Mouse (Mus musculus): ENCODE results near the gene St3gal4. TPM values are rescaled to one million over a fixed set of nuclear protein-coding genes. Genes with fewer than 3 reads are reported as not detected.
"Not testable (repeated sequence)": the region's sequence is repeated elsewhere in the genome, so short reads cannot be mapped to it uniquely, and the experiment has no call there.

Gene St3gal4
- total and polyA plus RNA-seq, 3 experiments: 11.9 to 29.5 (median 26.1) TPM

GRCm38 (mm10) chr9:35161721-35162120, 42.7 kb upstream of the St3gal4 start:
- WGBS: 76% methylated on average over 7 of the region's 7 CpGs
- Histone ChIP-seq H3K9ac (ENCODE audit: low read depth, low read length) (no peak overlapping the region), H3K79me2 (replicated peaks; ENCODE audit: control insufficient read depth, insufficient read depth, low read length) (no peaks in the 10 kb centered on the region; the same call in 1 of the 2 replicates), H3K4me1 (ENCODE audit: control insufficient read depth, insufficient read depth, low read length) (peaks cover 18% of the 10 kb centered on the region), H3K4me3 (no peak overlapping the region), H3K27me3 (ENCODE audit: control insufficient read depth, insufficient read depth, low read length) (no peaks in the 10 kb centered on the region), H3K36me3 (ENCODE audit: control insufficient read depth, insufficient read depth, low read length) (no peaks in the 10 kb centered on the region; the same call in 1 of the 2 replicates), H3K27ac (no peak overlapping the region; the same call in 1 of the 2 replicates)
- intact Hi-C loops (cut with DNase I): loop anchor here (1.0 to 10.0 kb wide), 3 partner anchors 29 to 297 kb away; no protein-coding TSS in a partner anchor
- no peak for DNase-seq
- TF ChIP-seq POLR2A (IDR thresholded peaks at IDR 0.05; ENCODE audit: insufficient read depth, low read depth, low read length) (no peak), CTCF (IDR thresholded peaks at IDR 0.05) (no peak), EP300 (IDR thresholded peaks at IDR 0.05; ENCODE audit: insufficient read depth, low read depth, low read length) (no peak)

- intact Hi-C loops (cut with DNase I): loop anchor here (2.0 to 10.0 kb wide), 2 partner anchors 28 to 296 kb away; no protein-coding TSS in a partner anchor
- no peaks in the 10 kb centered on the region; the same call in 1 of the 2 replicates for H3K79me2 ChIP-seq (replicated peaks; ENCODE audit: control insufficient read depth, insufficient read depth, low read length)
These were observed 41.6 kb upstream of the St3gal4 start for GRCm38 (mm10) chr9:35160662-35161061.

GRCm38 (mm10) chr9:35158477-35158876, 39.4 kb upstream of the St3gal4 start:
- Histone ChIP-seq H3K4me3 (no peak overlapping the region), H3K27ac (no peak overlapping the region), H3K9ac (ENCODE audit: low read depth, low read length) (no peak overlapping the region), H3K27me3 (ENCODE audit: control insufficient read depth, insufficient read depth, low read length) (no peaks in the 10 kb centered on the region), H3K79me2 (replicated peaks; ENCODE audit: control insufficient read depth, insufficient read depth, low read length) (no peaks in the 10 kb centered on the region; the same call in 1 of the 2 replicates), H3K4me1 (ENCODE audit: control insufficient read depth, insufficient read depth, low read length) (peaks cover 26% of the 10 kb centered on the region), H3K36me3 (ENCODE audit: control insufficient read depth, insufficient read depth, low read length) (no peaks in the 10 kb centered on the region)
- DNase-seq: no peak
- TF ChIP-seq EP300 (IDR thresholded peaks at IDR 0.05; ENCODE audit: insufficient read depth, low read depth, low read length) (no peak), CTCF (IDR thresholded peaks at IDR 0.05) (no peak), POLR2A (IDR thresholded peaks at IDR 0.05; ENCODE audit: insufficient read depth, low read depth, low read length) (no peak)
- intact Hi-C loops (cut with DNase I): no loop called here
- 90% methylated on average over 3 of the region's 3 CpGs for WGBS

More at GRCm38 (mm10) chr9:35160662-35161061, 41.6 kb upstream of the St3gal4 start:
- no peak for TF ChIP-seq CTCF (IDR thresholded peaks at IDR 0.05)
- no peak for TF ChIP-seq EP300 (IDR thresholded peaks at IDR 0.05; ENCODE audit: insufficient read depth, low read depth, low read length)
- TF ChIP-seq POLR2A (IDR thresholded peaks at IDR 0.05; ENCODE audit: insufficient read depth, low read depth, low read length): no peak
- H3K36me3 ChIP-seq (ENCODE audit: control insufficient read depth, insufficient read depth, low read length): no peaks in the 10 kb centered on the region; the same call in 1 of the 2 replicates
- H3K4me1 ChIP-seq (ENCODE audit: control insufficient read depth, insufficient read depth, low read length): peaks cover 27% of the 10 kb centered on the region
- no peak overlapping the region for H3K4me3 ChIP-seq
- 68% methylated on average over 2 of the region's 2 CpGs for WGBS
- DNase-seq: no peak
- no peak overlapping the region for H3K27ac ChIP-seq
- H3K9ac ChIP-seq (ENCODE audit: low read depth, low read length): no peak overlapping the region
- H3K27me3 ChIP-seq (ENCODE audit: control insufficient read depth, insufficient read depth, low read length): no peaks in the 10 kb centered on the region

- TF ChIP-seq EP300 (IDR thresholded peaks at IDR 0.05; ENCODE audit: insufficient read depth, low read depth, low read length) (no peak), CTCF (IDR thresholded peaks at IDR 0.05) (no peak), POLR2A (IDR thresholded peaks at IDR 0.05; ENCODE audit: insufficient read depth, low read depth, low read length) (no peak)
- peak overlapping the region; percentile 63 for H3K27ac ChIP-seq
- intact Hi-C loops (cut with DNase I): no loop called here
- DNase-seq: no peak
- H3K4me3 ChIP-seq: no peak overlapping the region
- 72% methylated on average over 4 of the region's 4 CpGs for WGBS
- H3K27me3 ChIP-seq (ENCODE audit: control insufficient read depth, insufficient read depth, low read length): no peaks in the 10 kb centered on the region
- H3K36me3 ChIP-seq (ENCODE audit: control insufficient read depth, insufficient read depth, low read length): no peaks in the 10 kb centered on the region
- H3K4me1 ChIP-seq (ENCODE audit: control insufficient read depth, insufficient read depth, low read length): peaks cover 16% of the 10 kb centered on the region
- H3K79me2 ChIP-seq (replicated peaks; ENCODE audit: control insufficient read depth, insufficient read depth, low read length): no peaks in the 10 kb centered on the region; the same call in 1 of the 2 replicates
- no peak overlapping the region for H3K9ac ChIP-seq (ENCODE audit: low read depth, low read length)
These were observed 37.8 kb upstream of the St3gal4 start for GRCm38 (mm10) chr9:35156862-35157261.

GRCm38 (mm10) chr9:35156002-35156710, 37.1 kb upstream of the St3gal4 start:
- TF ChIP-seq EP300 (IDR thresholded peaks at IDR 0.05; ENCODE audit: insufficient read depth, low read depth, low read length) (peak; percentile 12; the same call in 1 of the 2 replicates), CTCF (IDR thresholded peaks at IDR 0.05) (no peak)
- WGBS: 71% methylated on average over 5 of the region's 5 CpGs
- no peaks in the 10 kb centered on the region for H3K27me3 ChIP-seq (ENCODE audit: control insufficient read depth, insufficient read depth, low read length)
- DNase-seq: peak; percentile 53 to 70
- no peaks in the 10 kb centered on the region for H3K36me3 ChIP-seq (ENCODE audit: control insufficient read depth, insufficient read depth, low read length)
- H3K4me1 ChIP-seq (ENCODE audit: control insufficient read depth, insufficient read depth, low read length): peaks cover 14% of the 10 kb centered on the region
- intact Hi-C loops (cut with DNase I): no loop called here
- H3K27ac ChIP-seq: peak overlapping the region; percentile 63
- H3K4me3 ChIP-seq: no peak overlapping the region
- H3K79me2 ChIP-seq (replicated peaks; ENCODE audit: control insufficient read depth, insufficient read depth, low read length): no peaks in the 10 kb centered on the region; the same call in 1 of the 2 replicates
- H3K9ac ChIP-seq (ENCODE audit: low read depth, low read length): no peak overlapping the region

- no peak for DNase-seq
- intact Hi-C loops (cut with DNase I): no loop called here
- no peak for TF ChIP-seq POLR2A (IDR thresholded peaks at IDR 0.05; ENCODE audit: insufficient read depth, low read depth, low read length)
- TF ChIP-seq EP300 (IDR thresholded peaks at IDR 0.05; ENCODE audit: insufficient read depth, low read depth, low read length): no peak
- no peak for TF ChIP-seq CTCF (IDR thresholded peaks at IDR 0.05)
- Histone ChIP-seq H3K36me3 (ENCODE audit: control insufficient read depth, insufficient read depth, low read length) (no peaks in the 10 kb centered on the region), H3K27me3 (ENCODE audit: control insufficient read depth, insufficient read depth, low read length) (no peaks in the 10 kb centered on the region), H3K4me1 (ENCODE audit: control insufficient read depth, insufficient read depth, low read length) (peaks cover 14% of the 10 kb centered on the region), H3K27ac (no peak overlapping the region), H3K9ac (ENCODE audit: low read depth, low read length) (no peak overlapping the region), H3K79me2 (replicated peaks; ENCODE audit: control insufficient read depth, insufficient read depth, low read length) (no peaks in the 10 kb centered on the region; the same call in 1 of the 2 replicates), H3K4me3 (no peak overlapping the region)
- WGBS: 100% methylated on average over 1 of the region's 1 CpGs
These were observed 33.9 kb upstream of the St3gal4 start for GRCm38 (mm10) chr9:35152923-35153322.

- H3K27me3 ChIP-seq (ENCODE audit: control insufficient read depth, insufficient read depth, low read length); intact Hi-C loops (cut with DNase I); H3K4me1 ChIP-seq (ENCODE audit: control insufficient read depth, insufficient read depth, low read length); H3K9ac ChIP-seq (ENCODE audit: low read depth, low read length); H3K36me3 ChIP-seq (ENCODE audit: control insufficient read depth, insufficient read depth, low read length); H3K79me2 ChIP-seq (replicated peaks; ENCODE audit: control insufficient read depth, insufficient read depth, low read length); H3K27ac ChIP-seq; H3K4me3 ChIP-seq; DNase-seq: not testable (repeated sequence)
These were observed 29.8 kb upstream of the St3gal4 start for GRCm38 (mm10) chr9:35148822-35149221.

GRCm38 (mm10) chr9:35147261-35147660, 28.2 kb upstream of the St3gal4 start:
- H3K4me1 ChIP-seq (ENCODE audit: control insufficient read depth, insufficient read depth, low read length); H3K4me3 ChIP-seq; H3K9ac ChIP-seq (ENCODE audit: low read depth, low read length); H3K27ac ChIP-seq; H3K36me3 ChIP-seq (ENCODE audit: control insufficient read depth, insufficient read depth, low read length); intact Hi-C loops (cut with DNase I); H3K27me3 ChIP-seq (ENCODE audit: control insufficient read depth, insufficient read depth, low read length); H3K79me2 ChIP-seq (replicated peaks; ENCODE audit: control insufficient read depth, insufficient read depth, low read length); DNase-seq: not testable (repeated sequence)
- WGBS: 96% methylated on average over 14 of the region's 14 CpGs

Data from heart, adult 2 months (tissue).